Mouse (Mus musculus): ENCODE measurements around the gene Zfp1. TPM values are rescaled to one million over a fixed set of nuclear protein-coding genes. Genes with fewer than 3 reads are reported as not detected.

The Zfp1 gene
- 10 to 100 TPM; 19.4 to 22.3 TPM for total RNA-seq (2021)

DNA sequence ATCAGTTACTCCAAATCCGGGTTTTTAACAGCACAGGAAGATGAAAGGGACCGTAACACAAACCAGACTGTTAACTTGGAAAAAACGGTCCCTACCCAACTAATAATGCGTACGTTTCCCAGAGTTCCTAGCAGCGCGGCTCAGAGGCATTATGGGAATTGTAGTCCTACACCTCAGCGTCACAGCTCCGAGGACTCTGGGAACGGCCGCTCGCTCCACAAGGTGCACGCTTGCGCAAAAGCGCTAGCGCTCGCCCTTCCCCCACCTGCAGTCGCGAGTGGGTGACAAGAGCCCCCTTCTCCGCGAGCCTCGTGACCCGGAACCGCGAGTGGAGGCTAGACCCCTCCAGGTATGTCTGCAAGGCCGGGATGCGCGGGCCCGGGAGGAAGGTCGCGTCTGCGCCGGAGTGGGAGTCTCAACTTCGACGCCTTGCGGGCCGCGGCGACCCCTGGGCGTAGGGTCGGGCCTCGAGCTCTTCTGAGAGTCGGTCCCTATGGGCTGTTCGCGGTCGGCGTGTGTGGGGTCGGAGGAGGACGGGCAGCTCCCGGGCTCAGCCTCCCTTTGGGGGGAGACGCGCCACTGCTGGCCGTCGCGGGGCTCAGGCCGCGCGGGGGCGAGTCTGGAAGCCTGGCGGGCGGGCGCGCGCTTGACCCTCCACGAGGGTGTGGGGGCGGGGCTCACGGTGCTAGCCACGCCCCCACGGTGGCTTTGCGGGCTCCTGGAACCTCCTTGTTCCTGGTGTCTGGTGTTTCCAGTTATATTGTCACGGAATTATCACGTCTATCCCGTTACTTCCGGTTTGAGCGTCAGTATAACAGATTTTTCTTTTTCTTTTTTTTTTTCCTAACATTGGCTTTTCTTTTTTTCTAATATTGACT lies at the start of gene Zfp1:
Zfp1 (plus strand) TSS at position 138 of the 878 bp plus-strand sequence.
- peak; percentile 89 to 92 for DNase-seq (ENCODE audit: extremely low spot score in 1 of 2, low spot score in 1 of 2)

DNA sequence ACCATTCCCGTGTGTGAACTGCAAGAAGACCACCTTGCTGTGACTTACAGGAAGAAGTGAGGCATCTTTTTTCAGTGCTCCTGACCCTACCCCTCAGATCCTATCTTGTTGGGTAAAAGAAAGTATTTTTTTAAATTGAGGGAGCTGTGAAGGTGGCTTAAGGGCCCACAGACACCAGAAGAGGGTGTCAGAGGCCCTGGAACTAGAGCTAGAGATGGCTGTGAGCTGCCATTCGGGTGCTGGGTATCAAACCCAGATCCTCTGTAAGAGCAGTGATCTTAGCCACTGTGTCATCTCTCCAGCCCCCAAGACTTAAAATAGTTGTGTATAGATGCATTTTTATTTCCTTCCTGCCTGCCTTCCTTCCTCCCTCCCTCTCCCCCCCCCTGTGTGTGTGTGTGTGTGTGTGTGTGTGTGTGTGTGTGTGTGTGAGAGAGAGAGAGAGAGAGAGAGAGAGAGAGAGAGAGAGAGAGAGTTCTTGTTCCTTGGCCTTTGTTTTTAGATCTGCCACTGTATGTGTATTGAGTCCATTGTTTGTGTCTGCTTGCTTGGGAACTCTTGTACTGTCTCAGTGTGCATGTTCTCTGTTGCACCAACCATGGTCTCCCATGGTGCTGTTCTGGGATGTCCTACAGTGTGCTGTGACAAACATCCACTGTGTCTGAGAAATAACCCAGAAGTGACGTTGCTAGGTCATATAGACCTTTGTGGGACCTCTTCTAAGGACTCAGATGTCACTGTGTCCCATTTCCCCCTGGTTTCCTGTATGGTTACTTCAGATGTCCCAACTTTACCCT lies 49.0 kb upstream of the Zfp1 start:
- DNase-seq (ENCODE audit: extremely low spot score in 1 of 2, low spot score in 1 of 2): no peak

DNA sequence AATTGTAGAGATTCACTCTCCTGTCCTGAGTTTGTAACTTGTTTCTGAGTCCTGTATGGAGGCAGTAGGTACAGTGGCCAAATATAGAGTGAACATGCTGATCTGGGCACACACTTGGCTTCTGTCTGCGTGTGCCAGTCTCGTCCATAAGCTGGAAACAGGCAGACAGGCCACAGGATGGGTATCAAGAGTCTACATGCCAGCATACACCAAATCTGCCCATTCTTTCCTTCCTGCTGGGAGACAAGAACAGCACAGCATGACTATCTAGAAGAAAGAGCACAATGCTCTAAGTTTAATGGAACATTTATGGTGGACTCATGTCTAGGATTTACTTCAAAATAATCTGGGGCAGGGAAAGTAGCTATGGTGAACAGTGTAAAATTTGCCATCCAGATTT lies 48.2 kb upstream of the Zfp1 start:
- DNase-seq (ENCODE audit: extremely low spot score in 1 of 2, low spot score in 1 of 2): no peak

DNA sequence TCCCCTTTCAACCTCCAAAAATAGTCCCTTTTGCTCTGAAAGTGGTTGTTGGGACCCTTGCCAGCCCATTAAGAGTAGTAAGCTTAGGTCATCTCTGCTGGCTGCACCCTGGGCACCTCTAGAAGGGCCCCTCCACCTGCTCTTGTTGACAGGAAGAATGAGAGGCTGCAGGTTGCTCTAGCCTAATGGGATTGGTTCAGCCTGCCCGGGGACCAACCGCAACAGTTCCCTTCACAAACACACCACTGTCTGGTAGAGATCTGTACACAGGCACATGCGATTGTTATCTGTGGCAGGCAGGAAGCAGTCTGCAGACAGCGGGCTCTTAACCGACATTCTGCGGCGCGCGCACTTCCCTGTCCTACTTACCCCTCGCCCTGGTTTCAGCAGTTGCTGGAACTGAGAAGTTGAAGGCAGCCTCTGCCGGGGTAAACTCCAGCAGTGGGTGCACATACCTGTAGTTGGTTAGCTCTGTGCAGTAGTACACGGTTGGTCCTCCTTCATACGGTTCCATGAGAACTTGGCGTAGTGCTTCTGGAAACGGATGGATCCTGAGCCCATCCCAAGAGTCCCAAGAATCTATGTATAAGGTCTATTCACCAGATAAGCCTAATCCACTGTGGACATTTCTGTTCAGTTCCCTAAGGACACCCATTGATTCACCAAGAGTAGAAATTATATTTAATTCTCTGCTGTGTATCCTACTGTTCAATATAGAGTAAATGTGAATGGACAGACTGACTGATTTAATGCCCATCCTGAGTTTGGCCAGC lies 47.3 kb upstream of the Zfp1 start:
- no peak for DNase-seq (ENCODE audit: extremely low spot score in 1 of 2, low spot score in 1 of 2)

DNA sequence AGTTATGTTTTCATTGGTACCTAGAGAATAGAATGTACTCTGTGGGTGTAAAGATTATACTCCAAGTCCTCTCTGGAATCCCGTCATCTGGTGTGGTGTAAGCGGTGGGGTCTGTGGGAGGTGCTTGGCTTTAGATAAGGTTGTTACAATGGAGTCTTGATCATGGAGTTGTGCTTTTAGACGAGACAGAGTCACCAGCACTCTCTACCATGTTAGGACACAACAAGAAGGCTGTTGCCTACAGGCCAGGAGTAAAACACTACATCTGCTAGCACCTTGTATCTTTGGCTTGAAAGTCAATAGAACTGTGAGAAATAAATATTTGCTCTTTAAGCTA lies 46.7 kb upstream of the Zfp1 start:
- no peak for DNase-seq (ENCODE audit: extremely low spot score in 1 of 2, low spot score in 1 of 2)

DNA sequence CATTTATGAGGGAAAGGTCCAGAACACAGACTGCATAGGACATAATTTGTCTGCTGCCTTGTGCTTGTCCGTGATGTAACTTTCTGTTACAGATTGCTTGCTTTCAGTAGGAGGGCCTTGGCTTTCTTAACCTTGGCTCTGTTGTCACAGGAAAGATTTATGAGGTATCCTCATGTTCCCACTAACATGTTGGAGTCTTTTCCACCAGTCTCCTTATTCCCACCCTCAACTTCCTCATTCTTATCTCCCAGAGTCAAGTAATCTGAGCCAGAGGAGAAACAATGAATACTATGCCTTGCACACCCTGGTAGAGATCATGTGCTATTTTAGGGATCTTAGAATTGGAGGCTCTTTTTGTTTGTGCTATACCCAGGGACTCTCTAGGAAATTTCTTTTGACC lies 45.9 kb upstream of the Zfp1 start:
- DNase-seq (ENCODE audit: extremely low spot score in 1 of 2, low spot score in 1 of 2): no peak

DNA sequence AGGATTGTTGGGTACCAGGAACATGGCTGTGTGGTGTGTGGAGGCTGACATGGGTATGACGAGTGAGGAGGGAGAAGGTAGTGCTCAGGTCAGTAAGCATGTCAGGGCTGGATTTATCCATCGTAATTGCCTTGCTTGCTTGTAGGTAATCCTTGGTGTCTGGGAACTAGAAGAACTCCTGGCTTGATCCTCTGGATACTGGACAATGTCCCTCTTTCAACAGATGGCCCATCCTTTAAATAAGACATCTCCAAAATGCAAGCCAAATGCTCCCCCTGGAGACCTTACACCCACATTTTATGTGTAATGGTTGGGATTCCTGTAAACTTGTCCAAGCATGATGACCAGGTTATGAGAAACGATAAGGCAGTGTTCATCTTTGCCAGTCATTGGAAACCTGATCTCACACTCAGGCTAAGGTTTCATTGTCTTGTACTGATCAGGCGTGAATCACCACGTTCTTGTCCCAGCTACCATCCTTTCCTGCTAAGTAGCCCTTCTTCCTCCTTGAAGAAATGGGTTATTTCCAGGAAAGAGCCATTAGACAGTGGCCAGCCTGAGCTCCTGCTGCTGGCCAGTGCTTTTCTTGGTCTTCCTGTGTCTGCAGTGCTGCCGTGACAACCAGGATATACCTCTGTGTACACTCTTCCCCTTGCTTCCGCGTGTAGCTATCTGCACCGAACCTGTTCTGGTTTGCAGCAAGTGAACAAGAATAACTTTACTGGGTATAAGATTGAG lies 43.3 kb upstream of the Zfp1 start:
- DNase-seq (ENCODE audit: extremely low spot score in 1 of 2, low spot score in 1 of 2): no peak

DNA sequence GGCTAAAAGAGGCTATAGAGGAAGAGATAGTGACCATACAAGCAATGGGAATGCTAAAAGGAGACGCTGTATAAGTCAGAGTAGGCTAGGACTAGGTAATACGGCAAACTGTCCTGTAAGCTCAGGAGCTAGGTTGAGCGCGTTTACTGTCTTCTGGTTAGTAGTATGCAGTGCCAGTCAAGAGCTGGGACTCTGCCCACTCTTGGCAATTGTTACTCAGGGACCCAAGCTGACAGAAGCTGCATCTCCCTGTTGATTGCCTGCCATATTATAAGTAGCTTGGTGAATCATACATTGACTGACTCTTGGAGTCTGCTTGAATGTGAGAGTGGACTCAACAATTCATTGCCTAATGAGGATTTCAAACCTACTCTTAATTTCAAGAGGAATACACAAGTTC lies 41.2 kb upstream of the Zfp1 start:
- DNase-seq (ENCODE audit: extremely low spot score in 1 of 2, low spot score in 1 of 2): no peak

DNA sequence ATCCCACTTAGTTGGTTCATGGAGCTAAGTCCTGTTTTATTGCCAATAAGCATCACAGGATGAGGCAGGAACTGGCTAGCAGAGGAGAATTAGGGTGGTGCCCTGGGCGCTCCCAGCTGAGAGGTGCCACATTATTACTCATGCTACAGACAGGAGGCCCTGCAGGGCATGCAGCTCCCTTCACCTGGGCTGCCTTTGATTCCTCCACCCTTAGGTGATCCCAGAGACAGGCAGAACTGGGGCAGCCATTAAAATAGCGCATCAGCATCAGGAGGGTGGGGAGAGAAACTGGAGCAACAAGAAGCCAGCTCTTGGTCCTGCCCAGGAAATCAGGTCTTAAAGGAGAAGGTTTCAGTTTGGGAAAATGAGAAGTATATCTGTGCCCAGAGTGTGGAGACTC lies 38.2 kb upstream of the Zfp1 start:
- DNase-seq (ENCODE audit: extremely low spot score in 1 of 2, low spot score in 1 of 2): no peak

DNA sequence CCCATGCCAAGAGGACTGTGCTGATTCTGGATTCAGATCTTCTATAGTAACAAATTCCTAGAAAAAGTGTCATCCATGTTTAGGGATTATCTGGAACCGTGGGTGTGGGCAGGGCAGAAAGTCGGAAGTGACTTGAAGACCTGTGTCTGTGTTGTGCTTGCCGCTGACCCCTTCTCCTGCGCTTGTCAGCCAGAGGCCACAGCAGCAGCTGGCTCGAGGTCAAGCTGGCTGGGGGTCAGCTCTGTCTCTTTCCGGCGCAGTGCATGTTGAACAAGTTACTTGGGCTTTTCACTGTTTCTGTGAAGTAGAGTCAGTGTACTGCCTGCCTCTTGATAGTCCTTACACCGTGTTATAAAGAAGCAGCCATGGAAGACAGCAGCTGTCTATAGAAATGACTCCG lies 36.2 kb upstream of the Zfp1 start:
- DNase-seq (ENCODE audit: extremely low spot score in 1 of 2, low spot score in 1 of 2): no peak

DNA sequence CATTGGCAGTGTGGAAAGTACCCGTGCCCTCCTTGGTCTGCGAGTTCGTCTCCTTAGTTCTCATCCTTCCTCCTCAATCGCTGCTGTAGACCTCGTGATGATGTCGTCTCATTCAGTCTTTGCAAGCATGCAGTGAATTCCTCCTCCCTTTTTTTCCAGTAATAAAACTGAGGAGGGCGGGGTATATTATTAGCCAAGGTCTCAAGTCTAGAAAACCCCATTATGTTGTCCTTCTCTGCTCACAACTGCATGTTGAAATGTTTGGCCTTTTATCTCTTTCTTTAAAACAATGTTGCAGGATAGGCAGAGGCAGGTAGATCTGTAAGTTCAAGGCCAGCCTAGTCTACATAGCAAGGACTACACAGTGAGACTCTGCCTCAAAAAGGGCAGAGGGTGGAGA lies 35.8 kb upstream of the Zfp1 start:
- no peak for DNase-seq (ENCODE audit: extremely low spot score in 1 of 2, low spot score in 1 of 2)

DNA sequence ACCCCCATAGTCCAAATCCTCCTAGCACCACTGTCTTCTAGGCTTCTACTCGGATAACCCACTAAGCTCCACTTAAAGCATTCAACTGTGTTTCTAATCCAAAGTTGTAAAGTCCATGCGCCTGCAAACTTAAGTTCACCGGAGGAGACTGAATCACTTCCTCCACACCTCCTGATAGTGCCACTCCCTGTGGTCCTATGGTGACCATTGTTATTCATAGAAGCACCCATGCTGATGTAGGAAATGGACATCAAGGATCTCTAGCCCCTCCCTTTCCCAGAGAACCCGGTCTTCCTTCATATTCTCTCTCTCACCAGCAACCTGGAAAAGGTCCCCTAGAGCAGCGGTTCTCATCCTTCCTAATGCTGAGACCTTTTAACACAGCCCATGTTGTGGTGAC lies 30.0 kb upstream of the Zfp1 start:
- no peak for DNase-seq (ENCODE audit: extremely low spot score in 1 of 2, low spot score in 1 of 2)

DNA sequence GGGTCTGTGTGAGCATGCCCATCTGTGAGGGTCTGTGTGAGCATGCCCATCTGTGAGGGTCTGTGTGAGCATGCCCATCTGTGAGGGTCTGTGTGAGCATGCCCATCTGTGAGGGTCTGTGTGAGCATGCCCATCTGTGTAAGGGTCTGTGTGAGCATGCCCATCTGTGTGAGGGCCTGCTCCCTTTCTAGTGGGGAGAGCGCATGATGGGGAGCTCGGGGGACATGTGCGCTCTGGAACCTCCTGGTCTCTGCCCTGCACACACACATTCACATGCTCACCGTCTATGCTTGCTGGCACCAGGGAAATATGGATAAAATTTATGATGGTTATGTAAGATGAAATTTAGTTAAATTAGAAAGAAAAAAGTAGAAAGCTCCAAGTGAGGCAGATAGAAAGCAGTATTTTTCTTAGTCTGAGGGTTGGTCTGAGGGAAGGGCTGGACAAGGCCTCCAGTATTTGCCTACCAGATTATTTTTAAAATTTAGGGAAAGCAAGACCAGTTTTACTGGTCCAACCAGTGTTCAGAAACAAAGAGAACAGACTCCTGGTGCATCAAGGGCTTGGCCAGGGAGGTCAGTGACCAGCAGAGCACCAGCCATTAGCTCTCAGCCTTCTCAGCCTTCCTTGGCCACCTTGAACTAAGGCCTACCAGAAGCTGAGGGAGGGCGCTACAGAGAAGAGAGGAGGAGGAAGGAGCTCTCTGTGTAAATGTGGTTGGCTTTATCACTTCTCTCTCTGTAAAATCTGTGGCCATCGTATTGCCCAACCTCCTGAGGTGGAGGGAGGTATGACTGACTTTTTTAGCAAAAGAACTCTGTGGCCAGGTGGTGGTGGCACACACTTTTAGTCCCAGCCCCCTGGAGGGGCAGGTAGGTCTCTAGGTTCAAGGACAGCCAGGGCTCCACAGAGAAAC lies 28.2 kb upstream of the Zfp1 start:
- no peak for DNase-seq (ENCODE audit: extremely low spot score in 1 of 2, low spot score in 1 of 2)

DNA sequence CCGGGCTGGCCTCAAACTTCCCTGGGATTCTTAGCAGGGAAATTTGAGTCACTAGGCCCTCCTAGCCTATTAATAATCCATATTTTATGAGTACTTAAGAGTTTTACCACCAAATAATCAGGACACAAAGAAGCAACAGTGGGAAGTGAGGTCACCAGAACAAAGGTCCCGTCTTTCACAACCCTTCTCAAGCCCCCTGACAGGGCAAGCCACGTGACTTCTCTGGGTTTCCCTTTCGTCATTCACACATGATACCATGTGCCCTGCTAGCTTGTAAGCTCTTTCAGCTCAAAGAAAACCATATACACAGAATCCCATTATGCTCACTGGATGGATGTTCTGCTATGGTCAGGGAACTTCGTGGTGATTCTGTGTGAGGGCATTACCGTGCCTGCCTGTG lies 25.4 kb upstream of the Zfp1 start:
- DNase-seq (ENCODE audit: extremely low spot score in 1 of 2, low spot score in 1 of 2): no peak

DNA sequence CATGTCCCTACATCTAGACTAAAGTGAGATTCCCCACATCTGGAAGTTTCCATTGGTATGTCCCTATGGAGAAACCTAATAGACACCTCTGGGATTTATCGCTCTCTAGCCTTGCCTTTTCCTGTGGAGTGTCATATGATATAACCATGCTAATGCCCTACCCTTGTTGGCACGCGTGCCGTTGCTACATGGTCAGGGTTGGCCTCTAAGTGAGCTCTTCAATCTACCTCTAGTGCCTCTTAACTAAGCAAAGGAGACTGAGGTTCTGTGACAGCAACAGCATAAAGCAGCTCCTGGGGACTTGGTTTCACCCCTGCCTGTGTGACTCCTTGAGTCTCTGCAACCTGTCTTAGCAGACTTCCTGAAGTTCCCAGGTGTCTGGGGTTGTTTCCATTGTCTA lies 24.9 kb upstream of the Zfp1 start:
- DNase-seq (ENCODE audit: extremely low spot score in 1 of 2, low spot score in 1 of 2): no peak

DNA sequence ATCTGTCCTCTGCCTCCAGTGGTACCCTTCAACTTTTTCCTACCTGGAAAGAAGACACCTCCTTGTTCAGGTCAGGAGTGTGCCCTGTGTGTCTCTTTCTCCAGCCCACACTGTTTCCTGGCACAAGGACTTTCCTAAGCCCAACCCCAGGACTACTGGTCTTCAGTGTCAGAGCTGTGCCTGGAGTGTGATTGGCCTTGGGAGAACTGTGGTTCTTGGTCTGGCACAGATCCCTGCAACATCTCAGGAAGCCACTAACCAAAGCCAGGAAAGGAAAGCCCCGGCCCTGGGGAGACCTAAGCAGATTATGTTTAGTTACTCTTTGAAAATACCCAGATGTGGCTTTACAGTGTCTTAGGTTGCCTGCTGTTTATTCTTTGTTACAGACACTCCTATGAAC lies 23.3 kb upstream of the Zfp1 start:
- no peak for DNase-seq (ENCODE audit: extremely low spot score in 1 of 2, low spot score in 1 of 2)

DNA sequence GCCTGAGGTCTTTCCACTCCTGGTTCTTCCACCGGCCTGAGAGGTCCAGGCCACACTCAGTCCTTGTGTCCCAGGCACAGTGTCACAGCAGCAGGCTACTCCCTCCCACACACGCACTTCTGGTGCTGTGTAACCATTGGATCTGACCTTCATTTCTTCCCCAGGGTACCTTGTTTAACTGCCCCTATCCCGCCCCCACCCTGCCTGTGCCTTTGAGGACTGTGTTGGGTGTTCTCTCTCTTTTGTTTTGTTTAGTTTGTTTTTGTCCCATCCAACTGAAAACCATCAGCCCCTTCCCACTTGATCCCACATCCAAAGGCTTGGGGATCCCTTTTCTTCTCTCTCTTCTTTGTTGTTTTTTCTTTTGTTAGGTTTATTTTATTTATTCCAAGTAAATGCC lies 21.1 kb upstream of the Zfp1 start:
- DNase-seq (ENCODE audit: extremely low spot score in 1 of 2, low spot score in 1 of 2): no peak

DNA sequence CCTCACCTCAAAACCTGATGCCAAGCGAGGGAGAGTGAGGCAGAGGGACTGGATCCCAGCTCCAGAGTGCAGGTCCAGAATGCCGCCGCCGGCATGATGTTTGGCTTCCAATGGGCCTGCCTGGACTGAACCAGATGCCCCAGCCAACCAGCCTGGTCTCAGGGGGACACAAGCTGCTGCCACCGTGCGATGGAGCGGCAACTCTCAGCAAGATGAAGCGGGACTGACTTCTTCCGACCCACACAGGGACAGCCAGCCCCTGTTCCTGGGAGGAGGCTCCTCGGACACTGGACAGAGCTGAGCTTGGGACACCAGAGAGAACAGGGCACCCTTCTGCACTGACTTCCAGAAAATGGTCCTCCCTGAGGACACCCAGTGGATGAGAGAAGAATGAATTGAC lies 20.6 kb upstream of the Zfp1 start:
- DNase-seq (ENCODE audit: extremely low spot score in 1 of 2, low spot score in 1 of 2): no peak

DNA sequence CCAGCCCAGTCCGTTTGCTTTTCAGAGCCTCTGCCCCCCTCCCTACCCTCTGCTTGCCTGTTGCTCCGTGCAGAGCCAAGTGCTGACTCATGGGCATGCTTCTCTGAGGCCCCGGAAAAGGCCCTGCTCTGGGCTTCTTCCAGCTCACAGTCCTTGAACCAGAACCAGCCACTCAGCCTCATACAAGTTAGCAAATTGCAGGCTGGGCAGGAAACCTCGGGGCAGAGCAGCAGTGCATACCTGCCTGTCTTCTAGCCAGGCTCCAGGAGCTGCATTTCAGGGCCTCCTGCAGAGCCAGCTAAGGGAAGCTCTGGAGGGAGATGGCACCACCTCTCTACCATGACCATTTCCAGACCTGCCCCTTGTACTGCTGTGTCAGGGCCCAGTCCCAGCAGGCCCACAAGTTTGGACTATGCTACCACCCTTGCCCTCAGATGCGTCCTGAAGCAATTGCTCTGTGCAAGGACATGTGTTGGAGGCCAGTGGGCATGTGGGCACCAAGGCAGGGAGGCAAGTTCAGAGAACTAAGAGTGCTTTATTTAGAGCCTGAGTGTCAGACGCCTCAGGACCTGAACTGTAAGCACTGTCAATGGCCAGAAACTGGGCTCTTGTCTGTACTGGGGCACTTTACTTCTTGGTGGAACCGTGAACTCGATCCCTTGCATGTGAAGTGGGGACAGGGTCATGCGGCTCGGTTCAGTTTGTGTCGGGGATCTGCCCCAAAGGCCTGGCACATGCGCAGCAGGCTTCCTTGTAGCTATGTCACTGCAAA lies 18.9 kb upstream of the Zfp1 start:
- DNase-seq (ENCODE audit: extremely low spot score in 1 of 2, low spot score in 1 of 2): peak in 1 of 2 experiments; percentile 28

Measured in layer of hippocampus, postnatal 25 days (tissue).